Mouse (Mus musculus): ENCODE measurements at regions not wholly inside any gene's neighbourhood (a gene's known extent, or its start where the extent isn't known, plus 50 kb on each side); places are given as distances from the start of the nearest gene placed in this dataset.

DNA sequence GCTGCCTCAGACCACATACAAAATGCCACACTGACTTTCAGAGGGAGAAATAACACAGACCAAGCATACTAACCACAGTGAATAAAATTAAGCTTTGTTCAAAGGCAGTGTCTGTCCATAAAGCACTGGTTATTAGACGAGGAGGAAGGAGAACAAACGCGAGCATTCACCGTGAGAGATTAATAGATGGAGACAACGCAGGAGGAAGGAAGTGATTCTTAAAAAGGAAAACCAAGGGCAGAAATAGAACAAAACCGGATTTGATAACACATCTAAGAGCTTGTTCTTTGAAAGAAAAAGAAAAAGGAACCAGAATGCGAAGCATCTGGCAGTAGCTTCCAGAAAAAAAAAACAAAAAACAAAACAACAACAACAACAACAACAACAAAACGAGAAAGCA, 86.3 kb upstream of the Irs2 start:
- no peak for DNase-seq (ENCODE audit: low spot score in 2 of 2)

GRCm38 (mm10) chr8:11092348-11092747, 84.1 kb upstream of the Irs2 start:
- DNase-seq (ENCODE audit: low spot score in 2 of 2): no peak

DNA sequence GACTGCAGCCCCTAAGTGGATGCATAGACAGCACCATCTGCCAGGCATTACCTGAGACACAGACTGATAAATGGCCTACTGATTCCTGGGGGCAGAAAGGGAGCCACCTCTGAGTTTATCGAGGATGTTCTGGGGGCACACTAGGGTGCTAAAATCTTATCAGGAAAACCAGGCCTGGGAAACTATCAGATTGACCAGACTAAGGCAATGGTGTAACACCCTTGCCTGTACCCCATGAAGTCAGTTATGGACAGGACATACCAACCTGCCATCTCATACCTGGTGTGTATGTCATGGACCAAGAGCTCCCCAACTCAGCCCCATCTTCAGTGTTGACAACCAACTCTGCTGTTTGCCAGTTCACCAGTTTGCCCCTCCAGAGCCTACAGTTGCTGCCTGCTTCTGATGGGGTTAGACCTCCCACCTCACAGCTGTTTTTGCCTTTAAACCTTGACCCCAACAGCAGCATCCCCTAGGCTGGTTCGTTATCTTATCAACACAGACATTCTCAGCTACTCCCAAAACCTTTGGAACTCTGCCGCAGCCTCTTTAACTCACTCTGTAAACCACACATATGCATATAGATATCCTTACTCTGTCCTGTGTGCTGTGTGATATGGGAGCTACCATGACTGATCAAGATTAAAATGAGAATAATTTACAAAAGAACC, 83.6 kb upstream of the Irs2 start:
- DNase-seq (ENCODE audit: low spot score in 2 of 2): no peak

DNA sequence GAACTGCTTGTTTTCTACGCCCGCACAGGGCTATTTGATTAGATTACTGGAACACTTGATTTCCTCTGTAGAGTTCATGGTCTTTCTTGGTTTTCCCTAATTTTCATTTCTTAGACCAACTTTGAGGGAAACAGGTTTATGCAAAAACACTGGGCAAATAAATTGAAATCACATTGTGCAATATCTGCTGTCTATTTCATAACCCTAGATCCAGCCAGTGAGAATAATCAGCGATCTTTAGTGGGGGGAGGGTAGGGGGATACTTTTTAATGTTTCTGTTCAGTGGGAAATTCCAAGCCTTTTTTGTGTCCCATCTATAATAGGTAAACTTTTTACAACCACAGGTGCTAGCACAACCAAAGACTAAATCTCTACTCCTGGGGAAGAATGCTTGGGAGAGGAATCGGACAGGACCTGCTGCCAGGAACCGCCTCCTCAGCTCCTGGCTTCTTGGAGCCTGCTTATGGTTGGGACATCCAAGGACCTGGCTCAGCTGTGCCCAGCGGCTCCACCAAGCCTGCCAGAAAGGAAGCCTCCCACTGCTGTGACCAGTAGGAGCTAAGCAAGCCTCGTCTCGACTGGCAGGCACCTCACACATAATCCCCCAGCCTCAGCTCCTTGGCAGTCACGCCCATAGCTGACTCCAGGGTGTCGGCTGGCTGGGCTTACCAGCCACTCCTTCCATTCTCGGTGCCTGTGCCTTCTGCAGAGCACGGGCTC, 80.8 kb upstream of the Irs2 start:
- no peak for DNase-seq (ENCODE audit: low spot score in 2 of 2)

DNA sequence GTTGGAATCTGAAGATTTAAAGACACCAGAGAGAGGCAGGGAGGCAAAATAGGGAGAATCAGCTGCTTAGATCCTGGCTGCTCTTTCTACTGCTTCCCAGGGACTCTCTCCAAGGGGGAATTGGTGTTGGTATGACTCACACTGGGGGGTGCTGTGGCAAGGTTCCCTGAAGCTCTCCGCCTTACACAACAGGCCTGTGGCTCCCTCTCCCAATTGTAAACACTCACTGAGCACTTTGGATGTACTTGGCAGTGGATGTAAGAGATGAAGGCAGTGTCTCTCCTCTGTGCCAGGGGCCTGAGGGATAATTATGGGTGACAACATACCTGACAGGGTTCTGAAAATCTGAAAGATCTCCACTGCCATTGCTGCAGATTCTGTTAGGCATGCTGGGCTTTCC, 77.0 kb upstream of the Irs2 start:
- no peak for DNase-seq (ENCODE audit: low spot score in 2 of 2)

- no peak for DNase-seq (ENCODE audit: low spot score in 2 of 2)
Measured at GRCm38 (mm10) chr8:11084051-11084533, 75.8 kb upstream of the Irs2 start.

DNA sequence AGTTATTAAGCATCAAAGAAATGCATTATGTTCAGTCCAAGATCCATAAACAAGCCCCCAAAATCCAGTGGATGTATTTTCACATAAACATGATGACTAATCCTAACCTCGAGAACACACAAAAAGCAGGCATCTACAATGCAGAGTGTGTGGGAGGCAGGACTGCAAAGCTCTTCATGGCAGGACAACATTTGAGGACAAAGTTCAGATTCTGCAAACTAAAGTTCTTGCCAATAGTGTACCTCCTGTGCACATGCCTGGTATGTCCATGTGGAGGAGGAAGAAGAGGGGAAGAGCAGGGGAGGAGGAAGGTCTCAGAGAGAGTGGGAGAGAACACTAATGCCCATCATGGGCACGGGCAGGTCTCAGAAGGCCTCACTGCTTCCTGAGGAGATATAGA, 72.6 kb upstream of the Irs2 start:
- no peak for DNase-seq (ENCODE audit: low spot score in 2 of 2)

GRCm38 (mm10) chr8:11079805-11080204, 71.5 kb upstream of the Irs2 start:
- no peak for DNase-seq (ENCODE audit: low spot score in 2 of 2)

DNA sequence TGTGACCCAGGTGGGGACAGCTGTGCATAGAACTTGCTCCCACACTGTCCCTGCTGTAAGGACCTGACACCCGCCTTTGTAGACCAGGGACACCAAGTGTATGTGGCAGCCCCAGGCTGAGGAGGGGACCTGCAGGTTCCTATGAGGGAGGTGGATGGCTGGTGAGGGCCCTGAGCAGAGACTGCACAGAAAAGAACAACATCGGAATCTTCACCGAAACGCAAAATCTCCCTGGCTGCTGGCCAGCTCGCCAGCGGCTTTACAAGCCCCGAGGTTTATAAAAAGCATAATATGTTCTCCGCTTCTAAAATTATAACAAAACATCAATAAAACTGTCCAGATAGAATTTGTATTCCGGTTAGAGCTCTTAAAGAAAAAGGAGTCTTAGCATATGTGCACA, 68.9 kb upstream of the Irs2 start:
- DNase-seq (ENCODE audit: low spot score in 2 of 2): no peak

DNA sequence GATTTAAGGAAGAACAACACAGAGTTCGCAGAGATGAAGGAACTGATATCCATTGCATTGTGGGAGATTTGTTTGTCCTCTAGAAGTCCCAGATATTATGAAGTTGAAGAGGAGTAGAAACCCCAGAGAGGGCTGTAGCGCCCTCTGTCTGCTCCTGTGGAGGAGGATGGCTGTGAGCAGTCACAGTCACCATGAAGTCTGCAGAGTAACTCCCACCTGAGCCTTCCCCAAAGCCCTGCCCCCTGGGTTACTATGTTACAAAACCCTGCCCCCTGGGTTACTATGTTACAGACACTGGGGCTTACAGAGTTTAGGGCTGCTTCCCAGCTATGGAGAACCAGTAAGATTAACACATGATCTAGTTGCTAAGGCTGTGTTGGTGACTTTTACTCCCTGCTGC, 62.9 kb upstream of the Irs2 start:
- no peak for DNase-seq (ENCODE audit: low spot score in 2 of 2)

GRCm38 (mm10) chr8:11067450-11067849, 59.2 kb upstream of the Irs2 start:
- DNase-seq (ENCODE audit: low spot score in 2 of 2): no peak

DNA sequence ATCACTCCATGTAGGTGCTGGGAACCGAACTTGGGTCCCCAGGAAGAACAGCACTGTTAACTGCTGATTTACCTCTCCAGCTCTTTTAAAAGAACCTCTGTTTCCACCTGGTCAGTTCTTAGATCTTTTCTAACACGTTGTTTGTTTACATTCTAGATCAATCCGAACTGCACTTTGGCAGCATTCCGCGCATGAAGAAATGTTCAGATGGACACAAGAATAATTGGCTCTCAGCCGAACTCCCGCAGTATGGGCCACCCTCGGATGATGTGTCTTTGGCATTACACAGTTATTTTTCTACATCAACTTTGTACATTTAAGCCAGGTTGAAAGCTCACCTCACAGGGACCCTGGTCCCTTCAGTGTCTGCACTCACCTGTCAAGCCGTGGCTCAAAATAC, 57.7 kb upstream of the Irs2 start:
- no peak for DNase-seq (ENCODE audit: low spot score in 2 of 2)

GRCm38 (mm10) chr8:11065303-11065702, 57.0 kb upstream of the Irs2 start:
- no peak for DNase-seq (ENCODE audit: low spot score in 2 of 2)

- DNase-seq (ENCODE audit: low spot score in 2 of 2): no peak
Measured at GRCm38 (mm10) chr8:11063058-11063457, 54.8 kb upstream of the Irs2 start.

- DNase-seq (ENCODE audit: low spot score in 2 of 2): no peak
Measured at GRCm38 (mm10) chr8:11062348-11062946, 54.2 kb upstream of the Irs2 start.

GRCm38 (mm10) chr8:11061711-11062110, 53.5 kb upstream of the Irs2 start:
- no peak for DNase-seq (ENCODE audit: low spot score in 2 of 2)

DNA sequence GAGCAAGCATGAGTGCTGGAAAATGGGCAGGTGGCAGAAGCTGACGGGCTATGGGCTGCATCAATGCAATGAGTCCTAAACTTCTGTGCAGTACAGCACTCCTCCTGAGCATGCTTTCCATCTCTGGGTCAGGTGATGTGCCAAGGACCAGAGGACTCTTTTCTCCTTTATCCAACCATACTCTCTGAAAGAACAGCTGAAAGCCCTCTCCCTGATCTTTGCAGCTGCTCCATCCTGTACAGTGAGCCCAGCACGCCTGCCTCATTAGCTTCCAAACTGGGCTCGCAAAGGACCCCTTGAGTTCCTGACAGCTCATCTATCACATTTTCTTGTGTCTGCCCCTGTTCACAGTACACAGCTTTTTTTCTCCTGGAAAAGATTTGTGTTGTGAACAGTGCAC, 52.3 kb upstream of the Irs2 start:
- DNase-seq (ENCODE audit: low spot score in 2 of 2): no peak

DNA sequence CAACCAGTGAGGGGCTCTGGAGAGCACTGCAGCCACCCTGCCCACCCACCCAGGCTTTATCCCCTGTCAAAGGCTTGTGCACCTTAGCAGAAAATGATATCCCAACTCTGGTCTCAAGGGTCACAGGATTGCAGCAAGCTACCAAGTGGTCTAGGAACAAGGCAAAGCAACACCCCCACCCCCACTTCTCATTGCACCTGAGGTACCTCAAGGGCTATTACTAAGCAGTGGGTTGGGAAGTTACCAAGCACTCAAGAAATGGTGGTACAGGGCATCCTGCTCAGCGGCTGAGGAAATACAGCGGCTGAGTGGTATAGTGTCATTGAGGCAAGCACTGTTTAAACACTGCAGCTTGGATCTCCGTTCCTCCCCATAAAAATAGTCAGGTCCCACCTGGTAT, 50.1 kb upstream of the Irs2 start:
- no peak for DNase-seq (ENCODE audit: low spot score in 2 of 2)

Measured in spleen, postnatal 10 days (tissue).